Mouse (Mus musculus) embryonic facial prominence, embryonic 15.5 days (tissue): Measurements from ENCODE around the gene Hnrnpd. TPM values are rescaled to one million over a fixed set of nuclear protein-coding genes. Genes with fewer than 3 reads are reported as not detected.

ENCODE experiments used
- ATAC-seq: fragments of 200-750 bp; cut with Nextera tagmentation; 2 replicates; pipeline ENCODE4 v1.8.0; 2017; ENCODE audit warnings: low read depth, moderate TSS enrichment; ENCODE audit not compliant: insufficient number of reproducible peaks, low FRiP score, low TSS enrichment
- H3K27ac ChIP-seq: fragments of 300-500 bp; sonication (generic); replicated peaks from 2 replicates; pipeline ENCODE4 v1.5.1; 2015; ENCODE audit warnings: mild to moderate bottlenecking, inconsistent platforms
- H3K27me3 ChIP-seq: fragments of 300-500 bp; sonication (generic); 2 replicates; pipeline ENCODE4 v1.6.1; 2015; ENCODE audit warnings: inconsistent platforms
- H3K36me3 ChIP-seq: fragments of 300-500 bp; sonication (generic); 2 replicates; pipeline ENCODE4 v1.6.1; 2015; ENCODE audit warnings: mild to moderate bottlenecking, inconsistent platforms
- H3K4me1 ChIP-seq: fragments of 300-500 bp; sonication (generic); 2 replicates; pipeline ENCODE4 v1.6.1; 2015; ENCODE audit warnings: inconsistent platforms
- H3K4me2 ChIP-seq: fragments of 300-500 bp; sonication (generic); replicated peaks from 2 replicates; pipeline ENCODE4 v1.6.1; 2015; ENCODE audit warnings: mild to moderate bottlenecking, inconsistent platforms
- H3K4me3 ChIP-seq: fragments of 300-500 bp; sonication (generic); replicated peaks from 2 replicates; pipeline ENCODE4 v1.5.1; 2015; ENCODE audit warnings: mild to moderate bottlenecking, inconsistent platforms
- H3K9ac ChIP-seq: fragments of 300-500 bp; sonication (generic); 2 replicates; pipeline ENCODE4 v1.6.1; 2015; ENCODE audit warnings: inconsistent platforms
- H3K9me3 ChIP-seq: fragments of 300-500 bp; sonication (generic); replicated peaks from 2 replicates; pipeline ENCODE4 v1.6.1; 2016; ENCODE audit warnings: inconsistent platforms
- WGBS: fragments of 180-500 bp; shearing (Covaris S2); methylation state at CpG from one replicate; pipeline ENCODE4 v1.1.7; 2015; 5-methylcytosine and 5-hydroxymethylcytosine counted together
- polyA plus RNA-seq: library from polyadenylated mRNA; unstranded; fragments of >200 nt; fragmentation: Nextera tagmentation; extraction: Ambion mirVana; gene quantifications from 2 replicates; pipeline ENCODE4 v1.2.1, GENCODE M21; 2015

The Hnrnpd gene
- 180 and 195 TPM in 2 replicates for polyA plus RNA-seq

DNA sequence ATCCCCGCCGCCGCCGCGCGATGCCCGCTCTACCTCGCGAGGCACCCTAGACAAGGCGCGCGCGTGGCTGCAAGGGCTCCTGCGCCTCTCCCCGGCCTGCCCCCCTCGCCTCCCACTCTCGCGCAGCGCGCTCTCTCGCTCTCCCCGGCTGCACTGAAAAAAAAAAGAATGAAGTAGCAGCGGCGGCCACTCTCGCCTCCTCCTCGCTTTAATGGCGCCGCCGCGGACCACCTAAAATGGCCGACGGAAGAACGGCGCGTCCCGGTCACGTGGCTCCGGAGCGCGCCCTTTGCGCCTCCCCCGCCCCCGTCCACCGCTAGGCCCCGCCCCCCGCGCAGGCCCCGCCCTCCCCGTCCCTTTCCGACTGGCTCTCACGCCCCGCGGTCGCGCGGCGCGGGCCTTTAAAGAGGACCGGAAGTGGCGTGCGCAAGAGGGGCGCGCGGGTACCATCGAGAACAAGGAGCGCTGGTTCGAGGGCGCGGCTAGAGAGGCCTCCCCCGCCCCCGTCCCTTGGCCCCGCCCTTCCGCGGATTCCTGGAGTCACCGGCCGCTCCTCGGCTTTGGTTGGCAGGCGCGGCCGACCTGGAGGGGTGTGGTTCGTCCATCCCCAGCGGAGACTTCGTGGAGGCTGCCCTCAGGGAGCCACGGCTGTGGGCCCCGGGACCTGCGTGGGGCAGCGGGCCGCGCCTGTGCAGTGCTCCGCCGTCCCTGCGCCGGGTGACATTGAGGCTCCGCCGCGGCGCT, at the start of gene Hnrnpd, which contains the start of gene 4930524J08Rik:
TSS of gene Hnrnpd (minus strand) at position 240 of the 744 bp plus-strand sequence.
TSS of gene 4930524J08Rik (plus strand) at position 363 of the 744 bp plus-strand sequence.
- Histone ChIP-seq H3K4me2 (peak within 1 kb of the TSS; percentile 61), H3K4me1 (peaks cover 15% of the 10 kb centered on the region), H3K36me3 (0 out of 2 replicates have a peak, but pooled peaks cover 5% of the 10 kb centered on the region), H3K9ac (peak within 1 kb of the TSS; percentile 96), H3K9me3 (no peaks in the 10 kb centered on the region), H3K27ac (peak within 1 kb of the TSS; percentile 99), H3K27me3 (no peaks in the 10 kb centered on the region), H3K4me3 (peak within 1 kb of the TSS; percentile 93)
- under 1% methylated on average over 87 of the region's 97 CpGs for WGBS
- ATAC-seq, result peak; percentile 98

DNA sequence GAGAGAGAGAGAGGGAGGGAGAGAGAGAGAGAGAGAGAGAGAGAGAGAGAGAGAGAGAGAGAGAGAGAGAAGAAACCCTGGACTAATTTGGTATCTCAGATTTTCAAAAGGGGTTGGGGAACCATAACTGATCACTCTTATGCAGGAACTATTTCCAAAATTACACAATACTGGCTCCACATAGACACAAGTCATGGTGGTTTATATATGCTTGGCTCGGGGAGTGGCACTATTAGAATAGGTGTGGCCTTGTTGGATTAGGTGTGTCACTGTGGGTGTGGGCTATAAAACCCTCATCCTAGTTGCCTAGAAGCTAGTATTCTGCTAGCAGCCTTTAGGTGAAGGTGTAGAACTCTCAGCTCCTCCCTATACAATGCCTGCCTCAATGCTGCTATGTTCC, 46.1 kb upstream of the Hnrnpd start:
- H3K9me3 ChIP-seq, result no peaks in the 10 kb centered on the region
- no peak overlapping the region for H3K27ac ChIP-seq
- no peaks in the 10 kb centered on the region for H3K27me3 ChIP-seq
- no peak overlapping the region for H3K9ac ChIP-seq
- H3K36me3 ChIP-seq, result no peaks in the 10 kb centered on the region
- 78% methylated on average over 1 of the region's 1 CpGs for WGBS
- no peak overlapping the region for H3K4me3 ChIP-seq
- no peak overlapping the region for H3K4me2 ChIP-seq
- no peaks in the 10 kb centered on the region for H3K4me1 ChIP-seq
- ATAC-seq, result no peak

DNA sequence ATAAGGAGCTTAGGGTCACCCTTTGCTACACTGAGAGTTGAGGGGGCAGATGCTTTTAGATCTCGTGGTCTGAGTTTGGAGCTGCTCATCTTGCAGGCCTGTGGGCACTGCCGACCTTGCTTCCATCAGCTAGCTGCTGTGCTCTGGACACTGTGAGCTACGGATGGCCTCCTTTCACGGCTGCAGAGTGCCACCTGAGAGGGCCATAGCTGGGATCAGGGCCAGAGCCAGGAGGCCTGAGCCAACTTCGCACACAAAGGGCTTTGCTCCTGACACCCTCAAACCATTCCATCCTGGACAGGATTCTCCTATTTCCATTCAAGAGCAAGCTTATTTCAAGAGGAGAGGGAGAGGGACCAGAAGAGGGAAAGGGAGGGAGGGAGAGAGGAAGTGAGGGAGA, 45.7 kb upstream of the Hnrnpd start:
- Histone ChIP-seq H3K27ac (no peak overlapping the region), H3K9me3 (no peaks in the 10 kb centered on the region), H3K36me3 (no peaks in the 10 kb centered on the region), H3K4me1 (no peaks in the 10 kb centered on the region), H3K4me2 (no peak overlapping the region), H3K9ac (no peak overlapping the region), H3K4me3 (no peak overlapping the region), H3K27me3 (no peaks in the 10 kb centered on the region)
- ATAC-seq, result no peak
- 59% methylated on average over 5 of the region's 5 CpGs for WGBS

DNA sequence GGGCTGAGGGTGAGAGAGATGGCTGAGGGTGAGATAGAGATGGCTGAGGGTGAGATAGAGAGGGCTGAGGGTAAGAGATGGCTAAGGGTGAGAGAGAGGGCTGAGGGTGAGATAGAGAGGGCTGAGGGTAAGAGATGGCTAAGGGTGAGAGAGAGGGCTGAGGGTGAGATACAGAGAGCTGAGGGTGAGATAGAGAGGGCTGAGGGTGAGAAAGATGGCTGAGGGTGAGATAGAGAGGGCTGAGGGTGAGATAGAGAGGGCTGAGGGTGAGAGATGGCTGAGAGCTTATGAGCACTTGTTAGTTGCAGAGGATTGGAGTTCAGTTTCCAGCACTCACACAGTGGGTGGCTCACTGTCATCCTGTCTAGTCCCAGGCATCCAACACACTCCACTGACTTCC, 41.4 kb upstream of the Hnrnpd start:
- H3K9me3 ChIP-seq, result no peaks in the 10 kb centered on the region
- H3K36me3 ChIP-seq, result no peaks in the 10 kb centered on the region
- H3K4me3 ChIP-seq, result no peak overlapping the region
- no peak overlapping the region for H3K27ac ChIP-seq
- no peaks in the 10 kb centered on the region for H3K4me1 ChIP-seq
- no peak overlapping the region for H3K9ac ChIP-seq
- no peak for ATAC-seq
- no peak overlapping the region for H3K4me2 ChIP-seq
- H3K27me3 ChIP-seq, result no peaks in the 10 kb centered on the region

DNA sequence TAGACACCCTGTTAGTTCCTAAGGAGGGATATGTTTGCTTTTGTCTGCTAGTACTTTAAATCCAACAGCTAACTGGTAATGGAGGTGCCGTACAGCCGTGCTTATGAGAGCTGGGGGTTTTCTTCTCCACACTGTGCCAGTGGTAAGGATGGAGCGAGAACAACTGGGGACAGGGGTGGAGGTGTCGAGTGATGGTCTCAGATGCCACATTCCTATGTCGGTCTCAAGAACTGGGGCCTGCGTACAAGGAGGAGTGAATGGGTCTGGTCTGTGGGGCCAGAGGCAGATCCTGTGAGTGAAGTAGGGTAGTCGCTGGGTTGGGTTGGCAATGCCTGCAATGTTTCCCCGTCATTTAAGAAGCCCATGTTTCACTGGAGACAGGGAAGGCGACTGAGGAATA, 33.9 kb upstream of the Hnrnpd start:
- Histone ChIP-seq H3K9me3 (no peaks in the 10 kb centered on the region), H3K27ac (no peak overlapping the region), H3K9ac (no peak overlapping the region), H3K4me3 (no peak overlapping the region), H3K27me3 (no peaks in the 10 kb centered on the region), H3K36me3 (no peaks in the 10 kb centered on the region), H3K4me2 (no peak overlapping the region), H3K4me1 (no peaks in the 10 kb centered on the region)
- no peak for ATAC-seq
- WGBS, result 84% methylated on average over 9 of the region's 9 CpGs

DNA sequence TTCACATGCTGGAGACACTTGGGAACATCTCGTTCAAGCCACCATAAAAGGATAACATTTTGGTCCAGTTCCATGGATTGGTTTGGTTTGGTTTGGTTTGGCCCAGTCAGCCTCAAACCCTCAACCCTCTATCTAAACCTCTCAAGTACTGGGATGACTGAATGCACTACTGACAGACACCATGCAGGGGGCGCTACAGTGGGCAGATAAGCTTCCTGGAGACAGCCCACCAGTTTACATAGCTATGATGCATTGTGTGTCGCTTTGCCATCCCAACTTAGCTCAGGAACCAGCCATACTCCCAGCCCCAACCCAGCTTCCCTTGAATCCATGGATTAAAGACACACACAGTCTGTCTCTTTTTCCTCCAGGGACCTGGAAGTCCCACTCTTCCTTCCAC, 29.7 kb upstream of the Hnrnpd start:
- H3K9me3 ChIP-seq, result no peaks in the 10 kb centered on the region
- 52% methylated on average over 3 of the region's 3 CpGs for WGBS
- no peak overlapping the region for H3K27ac ChIP-seq
- no peaks in the 10 kb centered on the region for H3K27me3 ChIP-seq
- no peaks in the 10 kb centered on the region for H3K36me3 ChIP-seq
- no peak overlapping the region for H3K9ac ChIP-seq
- no peak for ATAC-seq
- H3K4me2 ChIP-seq, result no peak overlapping the region
- H3K4me3 ChIP-seq, result no peak overlapping the region
- no peaks in the 10 kb centered on the region for H3K4me1 ChIP-seq

DNA sequence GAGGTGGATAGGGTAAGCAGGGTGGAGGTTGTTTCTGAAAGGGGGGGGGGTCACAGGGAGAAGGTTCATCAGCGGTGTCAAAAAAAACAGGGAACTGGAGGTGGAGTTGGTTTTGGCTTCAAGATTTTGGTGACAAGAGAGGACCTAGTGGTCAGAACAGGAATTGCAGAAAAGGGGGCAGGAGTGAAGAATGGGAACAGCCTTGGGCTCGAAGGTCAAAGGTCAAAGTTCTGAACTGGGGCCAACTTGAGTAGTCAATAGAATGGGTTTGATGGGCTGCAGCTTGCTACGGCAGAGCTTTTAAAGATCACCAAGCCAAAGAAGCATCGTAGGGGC, 28.3 kb upstream of the Hnrnpd start:
- Histone ChIP-seq H3K27ac (no peak overlapping the region), H3K36me3 (no peaks in the 10 kb centered on the region), H3K4me1 (no peaks in the 10 kb centered on the region), H3K4me3 (no peak overlapping the region), H3K27me3 (no peaks in the 10 kb centered on the region), H3K4me2 (no peak overlapping the region), H3K9ac (no peak overlapping the region), H3K9me3 (no peaks in the 10 kb centered on the region)
- ATAC-seq, result no peak
- WGBS, result 68% methylated on average over 4 of the region's 4 CpGs

DNA sequence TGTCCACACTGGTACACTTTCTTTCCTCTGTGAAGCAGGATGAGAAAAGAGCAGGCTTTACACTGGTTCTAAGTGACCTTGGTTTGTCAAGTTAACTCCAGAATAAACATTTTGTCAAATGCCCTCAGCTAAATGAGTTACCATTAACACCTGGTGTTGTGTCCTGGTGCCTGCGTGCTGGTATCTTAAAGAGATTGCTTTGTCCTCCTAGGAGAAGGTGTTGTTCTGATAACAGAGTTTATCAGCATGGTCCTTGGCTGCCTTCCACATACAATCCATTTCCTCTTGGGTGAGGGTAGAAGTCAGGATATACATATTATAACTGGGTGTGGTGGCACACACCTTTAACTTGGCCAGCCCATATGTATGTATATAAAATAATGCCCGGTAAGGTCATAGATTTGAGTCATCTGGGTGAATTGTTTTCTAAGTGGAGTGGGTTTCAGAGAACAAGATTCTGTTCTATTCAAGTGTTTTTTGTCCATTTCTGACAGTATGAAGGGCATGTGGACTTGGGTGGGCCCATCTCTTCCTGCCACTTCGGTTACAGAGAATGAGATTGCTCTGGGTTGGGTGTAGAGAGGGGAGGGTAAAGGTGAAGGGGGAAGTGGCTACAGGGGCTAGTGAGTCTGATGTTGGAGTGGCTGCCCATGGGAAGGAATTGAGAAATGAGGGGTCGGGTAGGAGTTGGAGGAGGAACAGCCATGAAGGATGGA, 27.7 kb upstream of the Hnrnpd start:
- Histone ChIP-seq H3K27ac (no peak overlapping the region), H3K4me2 (no peak overlapping the region), H3K9me3 (no peaks in the 10 kb centered on the region), H3K4me1 (no peaks in the 10 kb centered on the region), H3K27me3 (no peaks in the 10 kb centered on the region), H3K9ac (no peak overlapping the region), H3K4me3 (no peak overlapping the region), H3K36me3 (no peaks in the 10 kb centered on the region)
- 89% methylated on average over 4 of the region's 4 CpGs for WGBS
- ATAC-seq, result no peak

DNA sequence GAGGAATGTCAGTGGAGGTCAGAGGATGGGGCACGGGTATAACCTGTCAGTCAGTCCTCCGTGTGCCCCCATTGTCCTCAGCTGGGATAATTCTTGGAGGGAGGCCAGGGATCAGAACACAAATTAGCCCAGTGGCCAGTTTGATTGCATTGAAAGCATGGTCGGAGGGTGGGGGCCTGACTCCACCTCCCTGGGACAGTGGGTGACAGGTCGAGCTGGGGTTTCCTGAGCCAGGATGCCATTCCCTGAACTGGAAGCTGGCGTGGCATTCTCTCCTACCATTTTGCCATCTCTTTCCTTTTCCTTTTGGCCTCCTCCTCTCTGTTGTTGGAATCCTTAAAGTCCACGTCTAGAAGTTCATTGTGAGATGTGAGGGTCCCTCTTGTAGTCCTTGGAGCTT, 27.2 kb upstream of the Hnrnpd start:
- Histone ChIP-seq H3K9ac (no peak overlapping the region), H3K4me1 (no peaks in the 10 kb centered on the region), H3K4me3 (no peak overlapping the region), H3K9me3 (no peaks in the 10 kb centered on the region), H3K27ac (no peak overlapping the region), H3K36me3 (no peaks in the 10 kb centered on the region), H3K4me2 (no peak overlapping the region), H3K27me3 (no peaks in the 10 kb centered on the region)
- WGBS, result 86% methylated on average over 6 of the region's 6 CpGs
- ATAC-seq, result no peak

DNA sequence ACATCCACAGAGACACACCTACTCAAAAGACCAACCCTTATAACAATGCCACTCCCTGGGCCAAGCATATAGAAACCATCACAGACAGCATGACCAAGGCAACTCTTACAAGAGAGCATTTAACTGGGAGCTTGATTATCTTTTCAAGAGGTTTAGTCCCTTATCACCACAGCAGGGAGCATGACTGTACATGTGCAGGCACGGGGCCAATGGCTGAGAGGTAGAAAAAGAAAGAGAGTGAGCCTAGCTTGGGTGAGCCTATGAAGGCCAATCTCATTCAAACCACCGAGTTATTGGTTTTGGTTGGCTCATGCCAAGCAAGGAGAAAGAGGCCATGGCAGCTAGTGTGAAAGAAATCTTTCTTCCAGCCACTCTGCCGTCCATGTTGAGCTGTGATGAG, 26.7 kb upstream of the Hnrnpd start:
- no peak for ATAC-seq
- WGBS, result 67% methylated on average over 3 of the region's 3 CpGs
- H3K27me3 ChIP-seq, result no peaks in the 10 kb centered on the region

DNA sequence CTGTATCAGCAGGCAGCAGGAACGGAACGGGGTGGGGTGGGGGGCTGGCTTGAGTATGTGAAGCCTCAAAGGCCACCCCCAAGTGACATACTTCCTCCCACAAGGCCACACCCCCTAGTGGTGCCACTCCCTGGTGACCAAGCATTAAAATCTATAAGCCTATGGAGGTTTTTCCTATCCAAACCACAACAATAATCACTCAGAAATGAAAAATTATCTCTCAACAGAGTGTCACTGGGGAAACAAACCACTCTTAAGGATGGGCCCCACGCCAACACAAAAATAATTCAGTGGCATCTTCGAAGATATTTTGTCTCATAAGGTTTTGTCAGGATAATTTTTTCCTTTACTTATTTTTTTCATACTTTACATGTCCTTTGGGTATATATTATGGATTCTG, 25.2 kb upstream of the Hnrnpd start:
- no peak overlapping the region for H3K4me2 ChIP-seq
- H3K9ac ChIP-seq, result no peak overlapping the region
- H3K27ac ChIP-seq, result no peak overlapping the region
- H3K36me3 ChIP-seq, result no peaks in the 10 kb centered on the region
- no peak for ATAC-seq
- H3K9me3 ChIP-seq, result no peaks in the 10 kb centered on the region
- 77% methylated on average over 4 of the region's 4 CpGs for WGBS
- H3K27me3 ChIP-seq, result no peaks in the 10 kb centered on the region
- no peak overlapping the region for H3K4me3 ChIP-seq
- no peaks in the 10 kb centered on the region for H3K4me1 ChIP-seq

More for the DNA sequence above, 26.7 kb upstream of the Hnrnpd start:
- no peak overlapping the region for H3K4me2 ChIP-seq
- no peaks in the 10 kb centered on the region for H3K36me3 ChIP-seq
- H3K9ac ChIP-seq, result no peak overlapping the region
- no peaks in the 10 kb centered on the region for H3K4me1 ChIP-seq
- H3K9me3 ChIP-seq, result no peaks in the 10 kb centered on the region
- no peak overlapping the region for H3K4me3 ChIP-seq
- no peak overlapping the region for H3K27ac ChIP-seq
